Mouse (Mus musculus) forebrain, embryonic 10.5 days (tissue): Measurements from ENCODE around the gene Inpp5a. TPM values are rescaled to one million over a fixed set of nuclear protein-coding genes. Genes with fewer than 3 reads are reported as not detected.

ENCODE experiments used
- DNase-seq: peaks from one replicate; pipeline ENCODE4 v3.0.0-alpha.2; 2017; ENCODE audit warnings: low spot score; ENCODE audit errors: extremely low spot score
- H3K27ac ChIP-seq: fragments of 300-500 bp; sonication (generic); 2 replicates; pipeline ENCODE4 v1.5.1; 2016; ENCODE audit warnings: mild to moderate bottlenecking
- H3K27me3 ChIP-seq: fragments of 300-500 bp; sonication (generic); 2 replicates; pipeline ENCODE4 v1.6.1; 2016; ENCODE audit warnings: mild to moderate bottlenecking; ENCODE audit not compliant: poor library complexity, severe bottlenecking
- H3K36me3 ChIP-seq: fragments of 300-500 bp; sonication (generic); replicated peaks from 2 replicates; pipeline ENCODE4 v1.6.1; 2016; ENCODE audit warnings: mild to moderate bottlenecking, moderate library complexity
- H3K4me1 ChIP-seq: fragments of 300-500 bp; sonication (generic); 2 replicates; pipeline ENCODE4 v1.6.1; 2016
- H3K4me3 ChIP-seq: fragments of 300-500 bp; sonication (generic); 2 replicates; pipeline ENCODE4 v1.5.1; 2016; ENCODE audit warnings: mild to moderate bottlenecking, moderate library complexity
- H3K9me3 ChIP-seq: fragments of 300-500 bp; sonication (generic); 2 replicates; pipeline ENCODE4 v1.6.1; 2016; ENCODE audit warnings: mild to moderate bottlenecking, moderate library complexity
- WGBS: fragments of 180-500 bp; shearing (Covaris S2); methylation state at CpG from one replicate; pipeline ENCODE4 v1.1.7; 2016; 5-methylcytosine and 5-hydroxymethylcytosine counted together
- polyA plus RNA-seq: library from polyadenylated mRNA; unstranded; fragments of >200 nt; fragmentation: Nextera tagmentation; extraction: Ambion mirVana; gene quantifications from 2 replicates; pipeline ENCODE4 v1.2.1, GENCODE M21; 2016

Inpp5a gene
- polyA plus RNA-seq, 1 experiment from 2014 or later, result 10.5 TPM

- 43% methylated on average over 3 of the region's 3 CpGs for WGBS
- H3K4me1 ChIP-seq, result peaks cover 20% of the 10 kb centered on the region
- DNase-seq, result peak; percentile 47
- no peaks in the 10 kb centered on the region for H3K36me3 ChIP-seq
- no peaks in the 10 kb centered on the region for H3K9me3 ChIP-seq
- peaks cover 98% of the 10 kb centered on the region for H3K27me3 ChIP-seq
- H3K4me3 ChIP-seq, result no peak overlapping the region
- no peak overlapping the region for H3K27ac ChIP-seq
These were observed 201.4 kb downstream of the Inpp5a start for GRCm38 (mm10) chr7:139590302-139590701.

DNA sequence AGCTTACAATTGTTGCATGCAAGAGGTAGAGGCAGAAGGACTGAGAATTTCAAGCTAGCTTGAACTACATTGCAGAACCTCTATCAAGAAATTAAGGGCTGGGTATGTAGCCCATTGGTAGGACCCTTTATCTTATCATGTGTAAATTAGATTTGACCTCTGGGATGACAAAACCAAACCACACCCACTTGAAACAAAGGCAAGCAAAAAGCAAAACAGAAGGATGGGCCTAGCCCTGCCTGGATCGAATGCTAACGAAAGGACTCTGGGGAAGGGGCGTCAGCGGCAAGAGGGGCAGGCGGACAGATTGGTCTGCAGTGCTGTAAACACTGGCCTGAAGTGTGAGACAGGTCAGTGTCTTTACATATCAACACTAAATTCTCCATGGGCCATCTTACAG is 202.4 kb downstream of the Inpp5a start:
- Histone ChIP-seq H3K4me3 (no peak overlapping the region), H3K27me3 (peaks cover 96% of the 10 kb centered on the region), H3K9me3 (no peaks in the 10 kb centered on the region), H3K36me3 (no peaks in the 10 kb centered on the region), H3K4me1 (peaks cover 9% of the 10 kb centered on the region), H3K27ac (no peak overlapping the region)
- DNase-seq, result no peak
- 90% methylated on average over 5 of the region's 5 CpGs for WGBS

DNA sequence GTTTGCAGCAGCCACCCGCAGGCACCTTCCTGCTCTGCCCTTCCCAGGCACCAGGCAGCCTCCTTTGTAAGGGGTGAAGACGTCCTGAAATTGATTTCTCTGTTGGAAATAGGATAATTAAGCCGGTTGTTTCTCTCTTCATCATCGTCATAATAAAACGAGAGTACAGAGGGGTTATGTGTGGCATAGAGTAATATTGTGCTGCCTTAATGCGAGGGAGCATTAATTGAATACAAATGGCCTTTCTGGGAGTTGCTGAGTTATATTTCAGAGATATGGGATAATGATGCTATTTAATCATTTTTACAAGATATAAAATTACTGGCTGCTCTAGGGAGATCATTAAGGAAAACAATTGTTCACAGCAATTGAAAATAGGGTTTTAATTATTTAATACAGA is 206.4 kb downstream of the Inpp5a start:
- H3K9me3 ChIP-seq, result no peaks in the 10 kb centered on the region
- 81% methylated on average over 6 of the region's 6 CpGs for WGBS
- no peak for DNase-seq
- H3K36me3 ChIP-seq, result no peaks in the 10 kb centered on the region
- H3K4me1 ChIP-seq, result no peaks in the 10 kb centered on the region
- peaks cover 73% of the 10 kb centered on the region for H3K27me3 ChIP-seq
- no peak overlapping the region for H3K4me3 ChIP-seq
- H3K27ac ChIP-seq, result no peak overlapping the region

GRCm38 (mm10) chr7:139595862-139596261 is 207.0 kb downstream of the Inpp5a start:
- H3K27ac ChIP-seq, result no peak overlapping the region
- no peaks in the 10 kb centered on the region for H3K4me1 ChIP-seq
- H3K27me3 ChIP-seq, result peaks cover 73% of the 10 kb centered on the region
- DNase-seq, result no peak
- H3K9me3 ChIP-seq, result no peaks in the 10 kb centered on the region
- H3K4me3 ChIP-seq, result no peak overlapping the region
- H3K36me3 ChIP-seq, result no peaks in the 10 kb centered on the region
- WGBS, result 80% methylated on average over 6 of the region's 6 CpGs

GRCm38 (mm10) chr7:139610328-139610727 is 221.4 kb downstream of the Inpp5a start:
- Histone ChIP-seq H3K4me3 (no peak overlapping the region), H3K9me3 (no peaks in the 10 kb centered on the region), H3K27ac (no peak overlapping the region), H3K4me1 (no peaks in the 10 kb centered on the region), H3K36me3 (no peaks in the 10 kb centered on the region), H3K27me3 (peaks cover 28% of the 10 kb centered on the region)
- WGBS, result 85% methylated on average over 2 of the region's 2 CpGs
- no peak for DNase-seq

- Histone ChIP-seq H3K27me3 (peaks cover 50% of the 10 kb centered on the region), H3K4me1 (peaks cover 9% of the 10 kb centered on the region; the same call in 1 of the 2 replicates), H3K27ac (no peak overlapping the region), H3K36me3 (no peaks in the 10 kb centered on the region), H3K4me3 (no peak overlapping the region), H3K9me3 (no peaks in the 10 kb centered on the region)
- WGBS, result 56% methylated on average over 12 of the region's 12 CpGs
- DNase-seq, result peak; percentile 69
These were observed 227.2 kb downstream of the Inpp5a start for GRCm38 (mm10) chr7:139615767-139616766.

DNA sequence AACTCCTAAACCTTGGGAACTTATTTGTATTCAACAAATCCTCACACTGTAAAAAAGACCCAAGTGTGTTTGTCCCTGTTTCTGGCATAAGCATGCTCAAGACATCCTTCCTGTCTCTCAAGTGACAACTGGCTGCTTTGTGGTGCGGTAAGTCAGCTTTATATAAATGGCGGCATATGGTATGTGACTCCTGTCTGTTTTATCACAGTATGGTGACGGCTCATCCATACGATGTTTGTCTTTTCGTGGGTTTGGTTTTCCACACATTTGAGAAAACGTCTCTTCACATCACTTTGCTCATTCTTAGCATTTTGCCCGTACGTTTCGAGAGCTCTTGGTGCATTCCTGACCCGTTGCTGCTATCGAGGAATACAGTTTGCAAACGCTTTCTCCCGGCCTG is 233.7 kb downstream of the Inpp5a start:
- no peak overlapping the region for H3K4me3 ChIP-seq
- WGBS, result 92% methylated on average over 13 of the region's 13 CpGs
- DNase-seq, result no peak
- no peaks in the 10 kb centered on the region for H3K36me3 ChIP-seq
- H3K9me3 ChIP-seq, result no peaks in the 10 kb centered on the region
- H3K27ac ChIP-seq, result no peak overlapping the region
- H3K27me3 ChIP-seq, result 0 out of 2 replicates have a peak, but pooled peaks cover 9% of the 10 kb centered on the region
- H3K4me1 ChIP-seq, result no peaks in the 10 kb centered on the region

- 90% methylated on average over 9 of the region's 9 CpGs for WGBS
These were observed 236.2 kb downstream of the Inpp5a start for GRCm38 (mm10) chr7:139625156-139625555.

More at GRCm38 (mm10) chr7:139625156-139625555, 236.2 kb downstream of the Inpp5a start:
- Histone ChIP-seq H3K36me3 (no peaks in the 10 kb centered on the region), H3K4me3 (no peak overlapping the region), H3K9me3 (no peaks in the 10 kb centered on the region), H3K27ac (no peak overlapping the region), H3K4me1 (no peaks in the 10 kb centered on the region), H3K27me3 (0 out of 2 replicates have a peak, but pooled peaks cover under 1% of the 10 kb centered on the region)
- no peak for DNase-seq

Other genes starting within 250 kb of the Inpp5a start
- 5.1 and 7.1 TPM in 2 replicates for gene Lrrc27, start 176.1 kb upstream of the Inpp5a start, polyA plus RNA-seq
- gene Stk32c, start 175.8 kb upstream of the Inpp5a start, polyA plus RNA-seq, result 0.21 and 0.30 TPM in 2 replicates
- 3.7 and 3.8 TPM in 2 replicates for gene Pwwp2b, start 140.6 kb upstream of the Inpp5a start, polyA plus RNA-seq
- gene Nkx6-2, start 193.7 kb downstream of the Inpp5a start, polyA plus RNA-seq, result 2.0 and 5.5 TPM in 2 replicates